Mouse (Mus musculus) layer of hippocampus, postnatal 14 days (tissue): ENCODE data around the gene Gabarap. TPM values are rescaled to one million over a fixed set of nuclear protein-coding genes. Genes with fewer than 3 reads are reported as not detected.
"Not testable (repeated sequence)": the region's sequence is repeated elsewhere in the genome, so short reads cannot be mapped to it uniquely, and the experiment has no call there.

Experiments
- DNase-seq, 2 experiments: peaks; one replicate each; pipeline ENCODE4 v3.0.0; 2021 to 2022; ENCODE audit warnings: low spot score in 2 of 2, mixed read lengths in 1 of 2
- total RNA-seq, 2 experiments: library from RNA; stranded (reverse); gene quantifications; 2 replicates each; pipeline ENCODE4 v1.2.3; 2021

Gabarap gene
- total RNA-seq, 2 experiments from 2014 or later = 221 to 251 TPM

GRCm38 (mm10) chr11:69997070-69997509 is 6.1 kb downstream of the Gabarap start:
- peak in 1 of 2 experiments; percentile 61 for DNase-seq

GRCm38 (mm10) chr11:69998567-69999491 is 7.9 kb downstream of the Gabarap start:
- no peak for DNase-seq

GRCm38 (mm10) chr11:69999666-70000065 is 8.7 kb downstream of the Gabarap start:
- DNase-seq = no peak

GRCm38 (mm10) chr11:70000396-70000898 is 9.5 kb downstream of the Gabarap start, which contains the start of gene Dvl2:
Gene Dvl2, plus strand, starts transcription at chr11:70000595.
- peak; percentile 89 to 92 for DNase-seq

- DNase-seq = no peak
Measured at GRCm38 (mm10) chr11:70001159-70001558, 10.2 kb downstream of the Gabarap start.

GRCm38 (mm10) chr11:70001865-70002264 is 10.9 kb downstream of the Gabarap start:
- no peak for DNase-seq

- no peak for DNase-seq
Measured at GRCm38 (mm10) chr11:70002471-70002870, 11.5 kb downstream of the Gabarap start.

GRCm38 (mm10) chr11:70005521-70005920 is 14.6 kb downstream of the Gabarap start:
- no peak for DNase-seq

GRCm38 (mm10) chr11:70010033-70010432 is 19.1 kb downstream of the Gabarap start:
- DNase-seq = no peak

- DNase-seq = no peak
Measured at GRCm38 (mm10) chr11:70010548-70010947, 19.6 kb downstream of the Gabarap start.

GRCm38 (mm10) chr11:70010961-70011360 is 20.0 kb downstream of the Gabarap start:
- no peak for DNase-seq

GRCm38 (mm10) chr11:70012931-70013330 is 22.0 kb downstream of the Gabarap start:
- DNase-seq = no peak

- no peak for DNase-seq
Measured at GRCm38 (mm10) chr11:70013408-70013807, 22.5 kb downstream of the Gabarap start.

GRCm38 (mm10) chr11:70014051-70014450 is 23.1 kb downstream of the Gabarap start:
- no peak for DNase-seq

GRCm38 (mm10) chr11:70014880-70015558 is 24.1 kb downstream of the Gabarap start, which contains the start of gene Acadvl:
Gene Acadvl, minus strand, starts transcription at chr11:70015411.
- peak; percentile 79 to 89 for DNase-seq

- DNase-seq = no peak
Measured at GRCm38 (mm10) chr11:70015677-70016076, 24.7 kb downstream of the Gabarap start.

GRCm38 (mm10) chr11:70016177-70016576 is 25.2 kb downstream of the Gabarap start:
- not testable (repeated sequence) for DNase-seq

GRCm38 (mm10) chr11:70016669-70017068 is 25.7 kb downstream of the Gabarap start, which contains the start of gene Dlg4:
Gene Dlg4, plus strand, starts transcription at chr11:70016942.
- no peak for DNase-seq

- no peak for DNase-seq
Measured at GRCm38 (mm10) chr11:70017199-70017767, 26.3 kb downstream of the Gabarap start.

- DNase-seq = peak; percentile 72 to 77
Measured at GRCm38 (mm10) chr11:70018131-70018990, 27.4 kb downstream of the Gabarap start.
